Mouse (Mus musculus) stomach, embryonic 14.5 days (tissue): ENCODE results near the gene Bbs9. TPM values are rescaled to one million over a fixed set of nuclear protein-coding genes. Genes with fewer than 3 reads are reported as not detected.
"Not testable (repeated sequence)": the region's sequence is repeated elsewhere in the genome, so short reads cannot be mapped to it uniquely, and the experiment has no call there.

Experiments used
- ATAC-seq: fragments of 200-750 bp; cut with Nextera tagmentation; 2 replicates; pipeline ENCODE4 v1.8.0; 2017; ENCODE audit warnings: low read depth, moderate TSS enrichment; ENCODE audit not compliant: insufficient number of reproducible peaks, insufficient read depth, low FRiP score
- H3K27ac ChIP-seq: fragments of 300-500 bp; sonication (generic); 2 replicates; pipeline ENCODE4 v1.5.1; 2014; ENCODE audit warnings: mild to moderate bottlenecking, low read length, moderate library complexity, mixed read lengths
- H3K27me3 ChIP-seq: fragments of 300-500 bp; sonication (generic); 2 replicates; pipeline ENCODE4 v1.6.1; 2014; ENCODE audit warnings: low read length, control low read depth, mixed read lengths; ENCODE audit not compliant: control insufficient read depth, insufficient read depth
- H3K36me3 ChIP-seq: fragments of 300-500 bp; sonication (generic); 2 replicates; pipeline ENCODE4 v1.6.1; 2014; ENCODE audit warnings: mild to moderate bottlenecking, control low read depth, low read length, moderate library complexity, mixed read lengths; ENCODE audit not compliant: control insufficient read depth, insufficient read depth
- H3K4me1 ChIP-seq: fragments of 300-500 bp; sonication (generic); 2 replicates; pipeline ENCODE4 v1.6.1; 2014; ENCODE audit warnings: low read length, control low read depth, mixed read lengths; ENCODE audit not compliant: control insufficient read depth, insufficient read depth
- H3K4me2 ChIP-seq: fragments of 300-500 bp; sonication (generic); replicated peaks from 2 replicates; pipeline ENCODE4 v1.6.1; 2014; ENCODE audit warnings: low read depth, low read length, control low read depth
- H3K4me3 ChIP-seq: fragments of 300-500 bp; sonication (generic); 2 replicates; pipeline ENCODE4 v1.5.1; 2014; ENCODE audit warnings: low read depth, low read length, control low read depth
- H3K9ac ChIP-seq: fragments of 300-500 bp; sonication (generic); replicated peaks from 2 replicates; pipeline ENCODE4 v1.6.1; 2014; ENCODE audit warnings: low read depth, mild to moderate bottlenecking, control low read depth, low read length, moderate library complexity, mixed read lengths
- H3K9me3 ChIP-seq: fragments of 300-500 bp; sonication (generic); 2 replicates; pipeline ENCODE4 v1.6.1; 2016; ENCODE audit warnings: low read depth, low read length, control low read depth; ENCODE audit not compliant: control insufficient read depth
- WGBS: fragments of 180-500 bp; shearing (Covaris S2); extraction: QIAGEN DNeasy Blood & Tissue Kit; methylation state at CpG from one replicate; pipeline ENCODE4 v1.1.7; 2014; 5-methylcytosine and 5-hydroxymethylcytosine counted together
- polyA plus RNA-seq: library from polyadenylated mRNA; unstranded; fragments of >200 nt; fragmentation: Nextera tagmentation; extraction: Ambion mirVana; gene quantifications from 2 replicates; pipeline ENCODE4 v1.2.1, GENCODE M21; 2014

The Bbs9 gene
- polyA plus RNA-seq, 1 experiment from 2014 or later: 16.0 TPM

DNA sequence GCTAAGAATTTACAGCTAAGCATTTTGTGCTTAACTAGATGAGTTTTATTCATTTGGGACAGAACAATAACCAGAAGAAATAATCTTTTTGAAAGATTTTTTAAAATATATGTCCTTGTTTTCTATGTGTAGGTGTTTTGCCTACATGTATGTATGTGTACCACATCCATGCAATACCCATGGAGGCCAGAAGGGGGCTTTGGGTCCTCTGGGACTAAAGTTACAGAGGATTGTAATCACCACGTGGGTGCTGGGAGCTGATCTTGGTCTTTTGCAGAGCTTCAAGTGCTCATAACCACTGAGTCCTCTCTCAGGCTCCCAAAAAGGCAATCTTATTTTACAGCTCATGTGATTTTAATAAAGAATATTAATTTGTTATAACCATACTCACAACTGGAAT is 371.3 kb downstream of the Bbs9 start:
- no peak overlapping the region for H3K4me3 ChIP-seq
- WGBS: 73% methylated on average over 1 of the region's 1 CpGs
- H3K27ac ChIP-seq: no peak overlapping the region
- no peaks in the 10 kb centered on the region for H3K27me3 ChIP-seq
- no peaks in the 10 kb centered on the region for H3K4me1 ChIP-seq
- no peak overlapping the region for H3K9ac ChIP-seq
- no peaks in the 10 kb centered on the region for H3K36me3 ChIP-seq
- no peak for ATAC-seq
- H3K9me3 ChIP-seq: no peaks in the 10 kb centered on the region
- no peak overlapping the region for H3K4me2 ChIP-seq

GRCm38 (mm10) chr9:22848800-22849199 is 373.3 kb downstream of the Bbs9 start:
- Histone ChIP-seq H3K4me1 (no peaks in the 10 kb centered on the region), H3K4me2 (no peak overlapping the region), H3K4me3 (no peak overlapping the region), H3K27ac (no peak overlapping the region), H3K9me3 (no peaks in the 10 kb centered on the region), H3K27me3 (no peaks in the 10 kb centered on the region), H3K36me3 (no peaks in the 10 kb centered on the region), H3K9ac (no peak overlapping the region)
- WGBS: 86% methylated on average over 3 of the region's 3 CpGs
- ATAC-seq: no peak

DNA sequence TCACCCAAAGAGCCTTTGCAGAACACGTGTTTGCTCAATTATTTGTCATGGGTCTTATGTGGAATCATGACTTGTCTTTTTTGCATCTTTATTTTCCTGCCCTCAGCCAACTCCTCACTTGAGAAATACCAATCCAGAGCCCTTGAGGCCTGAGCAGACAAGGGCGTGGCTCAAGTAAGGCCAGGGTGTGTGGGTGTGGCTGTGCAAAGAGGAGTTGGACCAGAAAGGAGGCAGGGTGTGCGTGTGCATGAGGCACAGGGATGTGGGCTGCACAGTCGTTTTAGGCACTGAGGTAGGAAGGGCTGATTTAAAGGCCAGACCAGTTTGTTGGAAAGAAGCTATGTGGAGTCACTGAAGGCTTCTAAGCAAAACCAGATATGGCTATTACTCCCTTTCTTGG is 373.7 kb downstream of the Bbs9 start:
- 67% methylated on average over 4 of the region's 4 CpGs for WGBS
- H3K4me1 ChIP-seq: no peaks in the 10 kb centered on the region
- no peak overlapping the region for H3K9ac ChIP-seq
- no peaks in the 10 kb centered on the region for H3K36me3 ChIP-seq
- no peaks in the 10 kb centered on the region for H3K9me3 ChIP-seq
- no peak overlapping the region for H3K27ac ChIP-seq
- H3K27me3 ChIP-seq: no peaks in the 10 kb centered on the region
- ATAC-seq: no peak
- no peak overlapping the region for H3K4me2 ChIP-seq
- H3K4me3 ChIP-seq: no peak overlapping the region

DNA sequence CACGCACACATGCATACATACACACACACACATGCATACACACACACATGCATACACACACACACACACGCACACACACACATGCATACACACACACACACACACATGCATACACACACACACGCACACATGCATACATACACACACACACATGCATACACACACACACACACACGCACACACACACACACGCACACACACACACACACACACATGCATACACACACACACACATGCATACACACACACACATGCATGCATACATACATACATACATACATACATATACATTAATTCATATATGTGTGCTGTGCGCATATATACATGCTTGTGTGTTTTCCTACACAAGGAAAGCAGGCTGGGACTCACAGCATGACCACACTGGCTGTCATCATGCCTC is 393.6 kb downstream of the Bbs9 start:
- not testable (repeated sequence) for H3K27me3 ChIP-seq

DNA sequence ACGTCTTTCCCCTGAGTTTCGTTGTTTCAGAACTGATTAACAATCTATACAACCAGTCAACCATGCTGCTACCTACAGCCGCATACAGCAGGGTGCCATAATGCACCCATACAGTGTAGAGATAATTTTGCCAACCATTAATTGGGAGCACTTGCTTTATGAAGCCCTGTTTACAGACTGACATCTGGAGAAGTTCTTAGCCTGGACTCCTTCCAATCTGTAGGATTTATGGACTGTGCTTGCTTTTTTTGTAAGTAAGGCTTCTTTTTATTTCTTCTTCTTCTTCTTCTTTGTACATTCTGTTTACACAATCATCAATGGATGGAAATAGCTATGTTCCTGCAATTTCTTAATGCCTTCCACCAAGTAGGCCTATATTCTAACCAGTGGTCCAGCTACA is 395.1 kb downstream of the Bbs9 start:
- Histone ChIP-seq H3K4me2 (no peak overlapping the region), H3K36me3 (no peaks in the 10 kb centered on the region), H3K9me3 (no peaks in the 10 kb centered on the region), H3K4me1 (no peaks in the 10 kb centered on the region), H3K4me3 (no peak overlapping the region), H3K27ac (no peak overlapping the region), H3K27me3 (no peaks in the 10 kb centered on the region), H3K9ac (no peak overlapping the region)
- WGBS: 75% methylated on average over 3 of the region's 3 CpGs
- ATAC-seq: no peak

More for the DNA sequence above, 393.6 kb downstream of the Bbs9 start:
- not testable (repeated sequence) for H3K9ac ChIP-seq, H3K27ac ChIP-seq, H3K9me3 ChIP-seq, H3K36me3 ChIP-seq, H3K4me2 ChIP-seq, ATAC-seq, H3K4me3 ChIP-seq, H3K4me1 ChIP-seq
- 87% methylated on average over 6 of the region's 6 CpGs for WGBS

DNA sequence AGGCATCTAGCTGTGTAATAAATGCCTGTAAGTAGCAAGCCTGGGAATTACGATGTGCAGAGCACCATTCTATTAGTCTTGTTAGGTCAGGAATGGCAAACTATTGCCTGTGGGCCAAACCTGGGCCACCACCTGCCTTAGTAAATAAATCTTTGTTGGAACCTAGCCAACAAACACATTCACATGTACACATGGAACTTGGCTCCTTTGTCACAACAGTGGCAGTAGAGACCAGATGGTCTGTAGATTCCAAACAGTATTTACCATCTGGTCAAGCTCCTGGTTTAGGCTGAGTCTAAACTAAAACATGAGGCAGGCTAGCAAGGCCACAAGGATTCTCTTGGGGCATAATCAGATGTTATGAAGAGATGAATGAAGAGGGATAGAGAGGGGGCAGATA is 399.7 kb downstream of the Bbs9 start:
- H3K4me3 ChIP-seq: no peak overlapping the region
- H3K36me3 ChIP-seq: no peaks in the 10 kb centered on the region
- WGBS: 71% methylated on average over 1 of the region's 1 CpGs
- no peaks in the 10 kb centered on the region for H3K9me3 ChIP-seq
- ATAC-seq: no peak; the same call in 1 of the 2 replicates
- no peaks in the 10 kb centered on the region for H3K27me3 ChIP-seq
- H3K9ac ChIP-seq: no peak overlapping the region
- no peak overlapping the region for H3K27ac ChIP-seq
- no peak overlapping the region for H3K4me2 ChIP-seq
- no peaks in the 10 kb centered on the region for H3K4me1 ChIP-seq

GRCm38 (mm10) chr9:22879266-22879665 is 403.8 kb downstream of the Bbs9 start:
- H3K27me3 ChIP-seq: no peaks in the 10 kb centered on the region
- H3K9me3 ChIP-seq: no peaks in the 10 kb centered on the region
- no peak for ATAC-seq
- H3K4me2 ChIP-seq: no peak overlapping the region
- no peak overlapping the region for H3K27ac ChIP-seq
- WGBS: 68% methylated on average over 3 of the region's 3 CpGs
- no peak overlapping the region for H3K9ac ChIP-seq
- H3K4me1 ChIP-seq: no peaks in the 10 kb centered on the region
- H3K4me3 ChIP-seq: no peak overlapping the region
- no peaks in the 10 kb centered on the region for H3K36me3 ChIP-seq

DNA sequence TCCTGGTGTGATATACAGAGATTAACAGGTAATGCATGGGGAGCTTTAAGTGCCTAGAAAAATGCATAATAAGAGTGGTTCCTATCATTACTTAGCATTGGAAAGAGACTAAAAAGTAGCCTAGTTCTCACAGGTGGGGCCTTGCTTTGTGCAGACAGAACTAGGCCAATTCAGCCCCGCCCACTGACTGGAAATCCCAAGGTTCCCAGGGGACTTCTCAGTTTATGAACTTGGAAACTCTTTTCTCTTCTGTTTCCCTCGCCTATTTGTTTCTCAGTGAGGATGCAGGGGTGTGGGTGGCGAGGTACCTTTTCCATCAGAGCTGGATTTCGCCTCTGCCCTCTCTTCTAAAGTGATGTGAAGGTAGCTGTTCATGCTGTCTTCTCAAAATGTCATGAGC is 410.8 kb downstream of the Bbs9 start:
- H3K4me2 ChIP-seq: no peak overlapping the region
- no peak for ATAC-seq
- WGBS: 80% methylated on average over 4 of the region's 4 CpGs

DNA sequence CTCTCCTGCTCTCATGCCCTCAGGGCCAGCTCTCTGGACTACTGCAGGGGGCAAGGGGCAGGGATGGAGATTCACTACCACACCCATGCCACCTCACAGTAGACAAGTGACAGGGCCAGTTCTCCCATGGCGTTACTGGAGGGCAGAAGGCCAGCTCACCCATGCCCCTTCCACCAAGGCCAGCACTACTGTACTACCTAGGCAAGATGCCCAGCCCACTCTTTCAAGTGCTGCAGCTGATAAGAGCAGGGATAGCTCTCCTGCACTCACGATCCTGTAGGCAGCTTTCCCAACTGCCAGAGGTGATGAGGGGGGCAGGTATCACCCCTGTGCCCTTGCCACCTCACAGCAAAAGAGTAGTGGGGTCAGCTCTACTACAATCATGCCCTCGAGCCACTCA is 429.9 kb downstream of the Bbs9 start:
- Histone ChIP-seq H3K4me2 (no peak overlapping the region), H3K4me3 (no peak overlapping the region), H3K9ac (no peak overlapping the region), H3K36me3 (no peaks in the 10 kb centered on the region), H3K27me3 (no peaks in the 10 kb centered on the region), H3K9me3 (no peaks in the 10 kb centered on the region), H3K4me1 (no peaks in the 10 kb centered on the region), H3K27ac (no peak overlapping the region)
- ATAC-seq: no peak
- WGBS: 70% methylated on average over 3 of the region's 3 CpGs

More for the DNA sequence above, 410.8 kb downstream of the Bbs9 start:
- H3K9me3 ChIP-seq: no peaks in the 10 kb centered on the region
- no peaks in the 10 kb centered on the region for H3K36me3 ChIP-seq
- H3K4me3 ChIP-seq: no peak overlapping the region
- no peak overlapping the region for H3K27ac ChIP-seq
- no peak overlapping the region for H3K9ac ChIP-seq
- H3K4me1 ChIP-seq: no peaks in the 10 kb centered on the region
- no peaks in the 10 kb centered on the region for H3K27me3 ChIP-seq
